Mouse (Mus musculus): ENCODE results near the gene Car4.

DNA sequence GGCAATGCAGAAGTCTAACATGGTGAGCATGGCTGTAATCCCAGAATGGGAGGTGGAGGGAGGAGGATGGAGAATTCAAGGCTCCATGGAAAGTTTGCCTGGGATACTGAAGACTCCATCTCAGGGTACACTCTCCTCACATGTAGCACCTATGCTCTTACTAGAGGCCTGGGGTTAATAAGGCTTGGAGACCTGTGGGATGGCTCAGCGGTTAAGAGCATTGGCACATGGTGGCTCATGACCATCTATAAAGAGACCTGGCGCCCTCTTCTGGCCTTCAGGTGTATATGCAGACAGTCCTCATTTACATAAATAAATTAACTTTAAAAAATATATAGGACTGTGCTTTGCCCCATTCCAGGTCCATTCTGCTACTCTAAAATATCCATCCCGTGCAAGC is 38.3 kb upstream of the Car4 start:
- TF ChIP-seq POLR2A (IDR thresholded peaks at IDR 0.05; ENCODE audit: borderline replicate concordance, extremely low read depth, insufficient read depth, insufficient read length, poor library complexity, severe bottlenecking) (no peak), CTCF (IDR thresholded peaks at IDR 0.05; ENCODE audit: borderline replicate concordance, extremely low read depth, insufficient read depth, insufficient read length) (peak; percentile 47; the same call in 1 of the 2 replicates)

Data from brain, embryonic 14.5 days (tissue).